Mouse (Mus musculus) testis, adult 2 months (tissue): ENCODE data around the gene Col6a6. TPM values are rescaled to one million over a fixed set of nuclear protein-coding genes. Genes with fewer than 3 reads are reported as not detected.

Experiments used
- H3K27ac ChIP-seq: fragments of 200-500 bp; 2 replicates; pipeline ENCODE4 v1.5.1; 2012; ENCODE audit warnings: low read depth, low read length; ENCODE audit not compliant: control insufficient read depth, insufficient read depth
- H3K27me3 ChIP-seq: fragments of 200-500 bp; 2 replicates; pipeline ENCODE4 v1.6.1; 2012; ENCODE audit warnings: mild to moderate bottlenecking, low read length, moderate library complexity; ENCODE audit not compliant: control insufficient read depth, insufficient read depth
- H3K36me3 ChIP-seq: fragments of 200-500 bp; 2 replicates; pipeline ENCODE4 v1.6.1; 2012; ENCODE audit warnings: mild to moderate bottlenecking, low read length; ENCODE audit not compliant: control insufficient read depth, insufficient read depth
- H3K4me1 ChIP-seq: fragments of 200-500 bp; 2 replicates; pipeline ENCODE4 v1.6.1; 2012; ENCODE audit warnings: low read length; ENCODE audit not compliant: control insufficient read depth, insufficient read depth
- H3K4me3 ChIP-seq: fragments of 200-500 bp; 2 replicates; pipeline ENCODE4 v1.5.1; 2012; ENCODE audit warnings: low read depth, mild to moderate bottlenecking, low read length, moderate library complexity, mixed read lengths; ENCODE audit not compliant: control insufficient read depth
- CTCF ChIP-seq: fragments of 200-500 bp; IDR thresholded peaks from 2 replicates; pipeline ENCODE4 v1.5.1; 2012; ENCODE audit warnings: low read depth, mild to moderate bottlenecking, inconsistent platforms, low read length, moderate library complexity; ENCODE audit not compliant: control insufficient read depth, insufficient read depth, insufficient replicate concordance
- POLR2A ChIP-seq: fragments of 200-500 bp; IDR thresholded peaks from 2 replicates; pipeline ENCODE4 v1.6.1; 2012; ENCODE audit warnings: low read depth, mild to moderate bottlenecking, inconsistent platforms, low read length, moderate library complexity; ENCODE audit not compliant: control insufficient read depth
- polyA plus RNA-seq: library from polyadenylated mRNA; depleted of rRNA; stranded (reverse); fragments of >200 nt; gene quantifications from 2 replicates; pipeline ENCODE4 v1.2.3, GENCODE M21; 2012

The Col6a6 gene
- polyA plus RNA-seq, 1 experiment = 0.30 TPM

- H3K27ac ChIP-seq = no peak overlapping the region
- H3K27me3 ChIP-seq = no peaks in the 10 kb centered on the region
- no peaks in the 10 kb centered on the region for H3K36me3 ChIP-seq
- H3K4me3 ChIP-seq = no peak overlapping the region
- H3K4me1 ChIP-seq = no peaks in the 10 kb centered on the region; the same call in 1 of the 2 replicates
- no peak for TF ChIP-seq CTCF
- TF ChIP-seq POLR2A = no peak
Measured at GRCm38 (mm10) chr9:105827076-105827647, 798 bp downstream of the Col6a6 start.

- Histone ChIP-seq H3K27ac (no peak overlapping the region), H3K27me3 (no peaks in the 10 kb centered on the region), H3K36me3 (no peaks in the 10 kb centered on the region), H3K4me1 (peaks cover 7% of the 10 kb centered on the region), H3K4me3 (no peak overlapping the region)
- TF ChIP-seq POLR2A = no peak
- TF ChIP-seq CTCF = no peak
Measured at GRCm38 (mm10) chr9:105820711-105821110, 7.2 kb downstream of the Col6a6 start.

- Histone ChIP-seq H3K27me3 (no peaks in the 10 kb centered on the region), H3K27ac (no peak overlapping the region), H3K4me1 (peaks cover 7% of the 10 kb centered on the region), H3K36me3 (no peaks in the 10 kb centered on the region), H3K4me3 (peak overlapping the region; percentile 9; the same call in 1 of the 2 replicates)
- TF ChIP-seq POLR2A = no peak
- TF ChIP-seq CTCF = no peak
Measured at GRCm38 (mm10) chr9:105819155-105819709, 8.7 kb downstream of the Col6a6 start.

- H3K4me1 ChIP-seq = peaks cover 7% of the 10 kb centered on the region
- no peak overlapping the region for H3K4me3 ChIP-seq
- no peak overlapping the region for H3K27ac ChIP-seq
- no peaks in the 10 kb centered on the region for H3K27me3 ChIP-seq
- H3K36me3 ChIP-seq = no peaks in the 10 kb centered on the region
- TF ChIP-seq CTCF (no peak), POLR2A (no peak)
Measured at GRCm38 (mm10) chr9:105814436-105814835, 13.5 kb downstream of the Col6a6 start.

GRCm38 (mm10) chr9:105811458-105811857, 16.5 kb downstream of the Col6a6 start:
- no peak overlapping the region for H3K4me3 ChIP-seq
- TF ChIP-seq CTCF (no peak), POLR2A (no peak)
- no peaks in the 10 kb centered on the region for H3K27me3 ChIP-seq
- H3K4me1 ChIP-seq = peaks cover 2% of the 10 kb centered on the region; the same call in 1 of the 2 replicates
- H3K27ac ChIP-seq = no peak overlapping the region
- no peaks in the 10 kb centered on the region for H3K36me3 ChIP-seq

- TF ChIP-seq POLR2A (no peak), CTCF (no peak)
- H3K4me1 ChIP-seq = peaks cover 2% of the 10 kb centered on the region; the same call in 1 of the 2 replicates
- no peaks in the 10 kb centered on the region for H3K36me3 ChIP-seq
- H3K27ac ChIP-seq = no peak overlapping the region
- no peak overlapping the region for H3K4me3 ChIP-seq
- no peaks in the 10 kb centered on the region for H3K27me3 ChIP-seq
Measured at GRCm38 (mm10) chr9:105808920-105809505, 18.9 kb downstream of the Col6a6 start.

- H3K4me1 ChIP-seq = no peaks in the 10 kb centered on the region
- no peak overlapping the region for H3K4me3 ChIP-seq
- H3K27ac ChIP-seq = no peak overlapping the region
- H3K36me3 ChIP-seq = no peaks in the 10 kb centered on the region
- H3K27me3 ChIP-seq = no peaks in the 10 kb centered on the region
- TF ChIP-seq POLR2A (no peak), CTCF (no peak)
Measured at GRCm38 (mm10) chr9:105803416-105803815, 24.5 kb downstream of the Col6a6 start.

- Histone ChIP-seq H3K36me3 (no peaks in the 10 kb centered on the region), H3K27ac (no peak overlapping the region), H3K4me3 (no peak overlapping the region), H3K4me1 (no peaks in the 10 kb centered on the region), H3K27me3 (no peaks in the 10 kb centered on the region)
- TF ChIP-seq POLR2A = no peak
- no peak for TF ChIP-seq CTCF
Measured at GRCm38 (mm10) chr9:105801463-105801862, 26.5 kb downstream of the Col6a6 start.
